Mouse (Mus musculus) stomach, postnatal 0 days (tissue): Measurements from ENCODE around the gene Wiz.

Experiments used
- CTCF ChIP-seq: IDR thresholded peaks from 2 replicates; pipeline ENCODE4 v1.5.1; 2016; ENCODE audit warnings: antibody characterized with exemption, low read depth, mild to moderate bottlenecking, moderate library complexity
- EP300 ChIP-seq: optimal IDR thresholded peaks from 2 replicates; pipeline ENCODE3; 2016; ENCODE audit warnings: antibody characterized with exemption

GRCm38 (mm10) chr17:32424034-32424433 lies 34.8 kb upstream of the Wiz start, which contains the start of gene Pglyrp2:
- TF ChIP-seq CTCF (no peak), EP300 (no peak)
